8 mouse cellular contexts compared by ENCODE assay signal in genomic region chr2:39006149-39006730, GRCm38 (mm10). TPM values are rescaled to one million over a fixed set of nuclear protein-coding genes. Genes with fewer than 3 reads are reported as not detected.
DNase-seq lines count a peak whose midpoint lies in the region; ATAC-seq lines count a peak whose summit lies in the region.

No protein-coding gene starts in this region.

- no peak overlapping the region for H3K27ac ChIP-seq in kidney, embryonic 16.5 days (ENCODE audit: low read length)
- H3K27ac ChIP-seq in embryonic facial prominence, embryonic 10.5 days (replicated peaks): no peak overlapping the region
- H3K27ac ChIP-seq in hindbrain, embryonic 16.5 days (ENCODE audit: low read depth, low read length): no peak overlapping the region
- no peak overlapping the region for H3K27ac ChIP-seq in midbrain, embryonic 16.5 days (ENCODE audit: low read length)

- WGBS in kidney, embryonic 16.5 days: 92% methylated on average over 14 of the region's 14 CpGs
- WGBS in embryonic facial prominence, embryonic 10.5 days: 91% methylated on average over 14 of the region's 14 CpGs
- WGBS in hindbrain, embryonic 16.5 days: 94% methylated on average over 14 of the region's 14 CpGs
- WGBS in midbrain, embryonic 16.5 days: 94% methylated on average over 14 of the region's 14 CpGs

- no peak for DNase-seq in kidney, postnatal 10 days
- no peak for DNase-seq in embryonic facial prominence, embryonic 10.5 days (ENCODE audit: low spot score)
- no peak for DNase-seq in retina, postnatal 1 day
- DNase-seq in layer of hippocampus, postnatal 14 days (ENCODE audit: low spot score in 2 of 2): no peak
- DNase-seq in T-cell, adult 2 months (ENCODE audit: low spot score): no peak

- H3K9ac ChIP-seq in kidney, embryonic 16.5 days (replicated peaks; ENCODE audit: low read length): 0 out of 2 replicates have a peak overlapping the region, but pooled peaks have one; percentile 3
- no peak overlapping the region for H3K9ac ChIP-seq in hindbrain, embryonic 16.5 days (ENCODE audit: low read depth, low read length)
- H3K9ac ChIP-seq in midbrain, embryonic 16.5 days (ENCODE audit: low read depth, low read length): no peak overlapping the region

- H3K4me1 ChIP-seq in kidney, embryonic 16.5 days (ENCODE audit: insufficient read depth, low read length): peaks cover 45% of the 10 kb centered on the region
- H3K4me1 ChIP-seq in embryonic facial prominence, embryonic 10.5 days: peaks cover 55% of the 10 kb centered on the region
- H3K4me1 ChIP-seq in hindbrain, embryonic 16.5 days (ENCODE audit: control insufficient read depth, insufficient read depth, low read depth, low read length): peaks cover 47% of the 10 kb centered on the region
- H3K4me1 ChIP-seq in midbrain, embryonic 16.5 days (ENCODE audit: control insufficient read depth, insufficient read depth, low read length): peaks cover 46% of the 10 kb centered on the region

- H3K9me3 ChIP-seq in kidney, embryonic 16.5 days (ENCODE audit: low read length): no peaks in the 10 kb centered on the region
- H3K9me3 ChIP-seq in embryonic facial prominence, embryonic 10.5 days: no peaks in the 10 kb centered on the region
- no peaks in the 10 kb centered on the region for H3K9me3 ChIP-seq in hindbrain, embryonic 16.5 days (ENCODE audit: control insufficient read depth, low read length)
- H3K9me3 ChIP-seq in midbrain, embryonic 16.5 days (replicated peaks; ENCODE audit: control insufficient read depth, low read length, poor library complexity, severe bottlenecking): no peaks in the 10 kb centered on the region

- H3K27me3 ChIP-seq in kidney, embryonic 16.5 days (ENCODE audit: insufficient read depth, low read length): no peaks in the 10 kb centered on the region
- no peaks in the 10 kb centered on the region for H3K27me3 ChIP-seq in embryonic facial prominence, embryonic 10.5 days (replicated peaks; ENCODE audit: low read depth, poor library complexity, severe bottlenecking)
- no peaks in the 10 kb centered on the region for H3K27me3 ChIP-seq in hindbrain, embryonic 16.5 days (replicated peaks; ENCODE audit: control insufficient read depth, insufficient read depth, low read length)
- H3K27me3 ChIP-seq in midbrain, embryonic 16.5 days (ENCODE audit: control insufficient read depth, insufficient read depth, low read depth, low read length): no peaks in the 10 kb centered on the region

- H3K36me3 ChIP-seq in kidney, embryonic 16.5 days (ENCODE audit: insufficient read depth, low read length): peaks cover 23% of the 10 kb centered on the region
- peaks cover 37% of the 10 kb centered on the region for H3K36me3 ChIP-seq in embryonic facial prominence, embryonic 10.5 days (replicated peaks)
- H3K36me3 ChIP-seq in hindbrain, embryonic 16.5 days (ENCODE audit: control insufficient read depth, insufficient read depth, low read length): peaks cover 12% of the 10 kb centered on the region
- peaks cover 3% of the 10 kb centered on the region; the same call in 1 of the 2 replicates for H3K36me3 ChIP-seq in midbrain, embryonic 16.5 days (ENCODE audit: control insufficient read depth, insufficient read depth, low read length)

- peak overlapping the region; percentile 96 for H3K4me2 ChIP-seq in kidney, embryonic 16.5 days (replicated peaks; ENCODE audit: low read depth, low read length)
- H3K4me2 ChIP-seq in hindbrain, embryonic 16.5 days (ENCODE audit: low read length): peak overlapping the region; percentile 67
- peak overlapping the region; percentile 84 for H3K4me2 ChIP-seq in midbrain, embryonic 16.5 days (ENCODE audit: low read length)

- H3K4me3 ChIP-seq in kidney, embryonic 16.5 days (ENCODE audit: low read length): peak overlapping the region; percentile 90; the same call in 1 of the 2 replicates
- H3K4me3 ChIP-seq in embryonic facial prominence, embryonic 10.5 days: peak overlapping the region; percentile 92
- H3K4me3 ChIP-seq in hindbrain, embryonic 16.5 days (ENCODE audit: low read length): no peak overlapping the region
- no peak overlapping the region for H3K4me3 ChIP-seq in midbrain, embryonic 16.5 days (ENCODE audit: low read depth, low read length)

- no peak for ATAC-seq in kidney, embryonic 16.5 days (ENCODE audit: low FRiP score, low TSS enrichment)
- no peak for ATAC-seq in hindbrain, embryonic 16.5 days
- no peak for ATAC-seq in midbrain, embryonic 16.5 days

RNA-seq across cellular contexts. Expression of gene Rpl35, which starts 0.8 kb away (rescaled TPM):
- polyA plus RNA-seq in kidney, embryonic 16.5 days (2015; fragmentation: Nextera tagmentation; extraction: Ambion mirVana): 768 and 780 TPM in 2 replicates
- polyA plus RNA-seq in embryonic facial prominence, embryonic 10.5 days (2016; fragmentation: Nextera tagmentation; extraction: Ambion mirVana): 992 and 1,047 TPM in 2 replicates
- polyA plus RNA-seq in hindbrain, embryonic 16.5 days (2015; fragmentation: Nextera tagmentation; extraction: Ambion mirVana): 497 and 554 TPM in 2 replicates
- polyA plus RNA-seq in midbrain, embryonic 16.5 days (2015; fragmentation: Nextera tagmentation; extraction: Ambion mirVana): 563 and 566 TPM in 2 replicates
- total RNA-seq in layer of hippocampus, postnatal 14 days (2021): 100 to 1,000 TPM; 246 to 254 TPM

RNA-seq across cellular contexts. Expression of gene Arpc5l, which starts 1.1 kb away (rescaled TPM):
- polyA plus RNA-seq in kidney, embryonic 16.5 days (2015; fragmentation: Nextera tagmentation; extraction: Ambion mirVana): 114 and 119 TPM in 2 replicates
- polyA plus RNA-seq in embryonic facial prominence, embryonic 10.5 days (2016; fragmentation: Nextera tagmentation; extraction: Ambion mirVana): 121 and 124 TPM in 2 replicates
- 140 and 152 TPM in 2 replicates for polyA plus RNA-seq in hindbrain, embryonic 16.5 days (2015; fragmentation: Nextera tagmentation; extraction: Ambion mirVana)
- polyA plus RNA-seq in midbrain, embryonic 16.5 days (2015; fragmentation: Nextera tagmentation; extraction: Ambion mirVana): 137 and 141 TPM in 2 replicates
- 10 to 100 TPM; 85.7 to 95.2 TPM for total RNA-seq in layer of hippocampus, postnatal 14 days (2021)

RNA-seq across cellular contexts. Expression of gene Wdr38, which starts 9.0 kb away (rescaled TPM):
- 1.2 and 1.7 TPM in 2 replicates for polyA plus RNA-seq in kidney, embryonic 16.5 days (2015; fragmentation: Nextera tagmentation; extraction: Ambion mirVana)
- 1.6 TPM in 2 replicates for polyA plus RNA-seq in embryonic facial prominence, embryonic 10.5 days (2016; fragmentation: Nextera tagmentation; extraction: Ambion mirVana)
- 1.5 and 1.7 TPM in 2 replicates for polyA plus RNA-seq in hindbrain, embryonic 16.5 days (2015; fragmentation: Nextera tagmentation; extraction: Ambion mirVana)
- 1.8 and 2.3 TPM in 2 replicates for polyA plus RNA-seq in midbrain, embryonic 16.5 days (2015; fragmentation: Nextera tagmentation; extraction: Ambion mirVana)
- total RNA-seq in layer of hippocampus, postnatal 14 days (2021): under 1 TPM; 0.36 to 0.55 TPM

RNA-seq across cellular contexts. Expression of gene Golga1, which starts 59.1 kb away (rescaled TPM):
- polyA plus RNA-seq in kidney, embryonic 16.5 days (2015; fragmentation: Nextera tagmentation; extraction: Ambion mirVana): 25.8 and 27.2 TPM in 2 replicates
- polyA plus RNA-seq in embryonic facial prominence, embryonic 10.5 days (2016; fragmentation: Nextera tagmentation; extraction: Ambion mirVana): 24.8 and 24.9 TPM in 2 replicates
- polyA plus RNA-seq in hindbrain, embryonic 16.5 days (2015; fragmentation: Nextera tagmentation; extraction: Ambion mirVana): 27.1 and 30.2 TPM in 2 replicates
- 34.9 and 37.5 TPM in 2 replicates for polyA plus RNA-seq in midbrain, embryonic 16.5 days (2015; fragmentation: Nextera tagmentation; extraction: Ambion mirVana)
- 10 to 100 TPM; 29.1 to 37.7 TPM for total RNA-seq in layer of hippocampus, postnatal 14 days (2021)

Comparison
In these comparisons a context has a peak if more than half of its experiments do, and no peak if none do; other contexts are left out.
1. H3K4me3 ChIP-seq: peak in kidney, embryonic 16.5 days (single experiment) and embryonic facial prominence, embryonic 10.5 days (single experiment); none in hindbrain, embryonic 16.5 days (single experiment) and midbrain, embryonic 16.5 days (single experiment).
2. Peak in every context shown above with its lines, with median percentiles within 50 percentile points of each other: H3K4me2 ChIP-seq.